Mouse (Mus musculus) midbrain, embryonic 11.5 days (tissue): Measurements from ENCODE around the gene Hagh. TPM values are rescaled to one million over a fixed set of nuclear protein-coding genes. Genes with fewer than 3 reads are reported as not detected.

Experiments
- ATAC-seq: fragments of 200-750 bp; cut with Nextera tagmentation; 2 replicates; pipeline ENCODE4 v1.8.0; 2017; ENCODE audit warnings: moderate TSS enrichment, moderate library complexity; ENCODE audit not compliant: low FRiP score
- DNase-seq: peaks from one replicate; pipeline ENCODE4 v3.0.0; 2015; ENCODE audit warnings: low spot score; ENCODE audit errors: missing footprints
- H3K27ac ChIP-seq: fragments of 300-500 bp; sonication (generic); 2 replicates; pipeline ENCODE4 v1.5.1; 2014; ENCODE audit warnings: low read depth, low read length
- H3K27me3 ChIP-seq: fragments of 300-500 bp; sonication (generic); 2 replicates; pipeline ENCODE4 v1.6.1; 2014; ENCODE audit warnings: mild to moderate bottlenecking, low read length, moderate library complexity, mixed read lengths; ENCODE audit not compliant: control insufficient read depth, insufficient read depth
- H3K36me3 ChIP-seq: fragments of 300-500 bp; sonication (generic); 2 replicates; pipeline ENCODE4 v1.6.1; 2014; ENCODE audit warnings: mild to moderate bottlenecking, low read length, moderate library complexity, mixed read lengths; ENCODE audit not compliant: control insufficient read depth, insufficient read depth
- H3K4me1 ChIP-seq: fragments of 300-500 bp; sonication (generic); 2 replicates; pipeline ENCODE4 v1.6.1; 2014; ENCODE audit warnings: low read length; ENCODE audit not compliant: control insufficient read depth, insufficient read depth
- H3K4me2 ChIP-seq: fragments of 300-500 bp; sonication (generic); 2 replicates; pipeline ENCODE4 v1.6.1; 2014; ENCODE audit warnings: mild to moderate bottlenecking, moderate library complexity
- H3K4me3 ChIP-seq: fragments of 300-500 bp; sonication (generic); 2 replicates; pipeline ENCODE4 v1.5.1; 2014; ENCODE audit warnings: low read depth, low read length
- H3K9ac ChIP-seq: fragments of 300-500 bp; sonication (generic); 2 replicates; pipeline ENCODE4 v1.6.1; 2014; ENCODE audit warnings: low read length
- H3K9me3 ChIP-seq: fragments of 300-500 bp; sonication (generic); 2 replicates; pipeline ENCODE4 v1.6.1; 2016; ENCODE audit warnings: low read length; ENCODE audit not compliant: control insufficient read depth
- WGBS: fragments of 180-500 bp; shearing (Covaris S2); extraction: QIAGEN DNeasy Blood & Tissue Kit; methylation state at CpG from one replicate; pipeline ENCODE4 v1.1.7; 2014; 5-methylcytosine and 5-hydroxymethylcytosine counted together
- polyA plus RNA-seq: library from polyadenylated mRNA; unstranded; fragments of >200 nt; fragmentation: Nextera tagmentation; extraction: Ambion mirVana; gene quantifications from 2 replicates; pipeline ENCODE4 v1.2.1, GENCODE M21; 2014

Hagh gene
- polyA plus RNA-seq, 1 experiment from 2014 or later, result 28.2 TPM

DNA sequence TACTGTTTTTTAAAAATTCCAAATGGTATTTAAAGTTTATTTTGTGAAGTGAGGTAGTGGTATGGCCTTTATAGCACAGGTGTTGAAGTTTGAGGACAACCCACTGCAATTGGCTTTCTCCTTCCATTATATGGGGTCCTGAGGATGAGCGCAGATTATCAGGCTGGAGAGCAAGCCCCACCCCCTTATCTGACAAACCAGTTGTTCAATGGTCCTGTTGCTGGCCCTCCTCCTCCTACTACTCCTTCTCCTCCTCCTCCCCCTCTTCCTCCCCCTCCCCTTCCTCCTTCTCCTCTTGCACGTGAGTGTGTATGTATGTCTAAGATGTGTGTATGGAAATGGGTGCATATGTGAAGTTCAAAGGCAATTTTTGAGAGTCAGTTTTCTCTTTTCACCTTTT lies 27.7 kb upstream of the Hagh start:
- H3K36me3 ChIP-seq, result no peaks in the 10 kb centered on the region
- no peak for ATAC-seq
- 41% methylated on average over 2 of the region's 2 CpGs for WGBS
- no peak for DNase-seq
- H3K9me3 ChIP-seq, result no peaks in the 10 kb centered on the region
- no peak overlapping the region for H3K4me3 ChIP-seq
- H3K27me3 ChIP-seq, result no peaks in the 10 kb centered on the region; the same call in 1 of the 2 replicates
- H3K27ac ChIP-seq, result no peak overlapping the region
- H3K9ac ChIP-seq, result no peak overlapping the region
- no peak overlapping the region for H3K4me2 ChIP-seq
- no peaks in the 10 kb centered on the region for H3K4me1 ChIP-seq

DNA sequence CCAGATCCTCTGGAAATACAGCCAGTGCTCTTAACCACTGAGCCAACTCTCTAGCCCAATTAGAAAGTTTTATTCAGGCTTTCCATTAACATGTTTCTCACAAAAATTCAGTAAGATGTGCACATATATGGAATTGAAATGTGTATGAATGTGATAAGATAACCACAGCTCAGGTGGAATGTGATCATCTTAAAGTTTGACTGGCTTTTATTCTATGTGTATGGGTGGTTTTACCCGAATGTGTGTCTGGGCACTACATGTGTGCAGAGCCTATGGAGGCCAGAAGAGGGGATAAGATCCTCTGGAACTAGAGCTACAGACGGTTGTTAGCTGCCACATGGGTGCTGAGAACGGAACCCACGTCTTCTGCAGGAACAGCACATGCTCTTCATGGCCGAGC lies 24.7 kb upstream of the Hagh start:
- Histone ChIP-seq H3K27me3 (no peaks in the 10 kb centered on the region), H3K9me3 (no peaks in the 10 kb centered on the region), H3K4me1 (no peaks in the 10 kb centered on the region), H3K4me3 (no peak overlapping the region), H3K9ac (no peak overlapping the region), H3K27ac (no peak overlapping the region), H3K4me2 (no peak overlapping the region), H3K36me3 (no peaks in the 10 kb centered on the region)
- WGBS, result 89% methylated on average over 5 of the region's 5 CpGs
- ATAC-seq (no peak), DNase-seq (no peak)

DNA sequence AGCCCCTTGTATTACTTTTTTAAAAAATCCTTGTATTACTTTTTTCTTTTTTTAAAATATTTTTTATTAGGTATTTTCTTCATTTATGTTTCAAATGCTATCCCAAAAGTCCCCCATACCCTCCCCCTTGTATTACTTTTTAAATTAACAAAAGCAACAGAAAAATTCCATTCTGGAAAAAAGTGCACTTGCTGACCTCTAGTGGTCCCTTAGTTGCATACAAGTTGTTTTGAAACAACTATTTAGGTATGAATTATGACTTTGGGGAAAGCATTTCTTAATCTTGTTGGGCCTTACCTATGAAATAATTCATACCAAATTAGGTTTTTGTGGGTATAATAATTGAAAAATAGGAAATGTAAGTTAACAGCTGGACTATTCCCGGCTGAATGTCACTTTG lies 22.4 kb upstream of the Hagh start:
- no peaks in the 10 kb centered on the region for H3K9me3 ChIP-seq
- no peak overlapping the region for H3K4me3 ChIP-seq
- H3K4me1 ChIP-seq, result no peaks in the 10 kb centered on the region
- ATAC-seq (no peak), DNase-seq (no peak)
- H3K27ac ChIP-seq, result no peak overlapping the region
- H3K4me2 ChIP-seq, result no peak overlapping the region
- H3K36me3 ChIP-seq, result no peaks in the 10 kb centered on the region
- no peaks in the 10 kb centered on the region for H3K27me3 ChIP-seq
- 25% methylated on average over 1 of the region's 1 CpGs for WGBS
- H3K9ac ChIP-seq, result no peak overlapping the region

DNA sequence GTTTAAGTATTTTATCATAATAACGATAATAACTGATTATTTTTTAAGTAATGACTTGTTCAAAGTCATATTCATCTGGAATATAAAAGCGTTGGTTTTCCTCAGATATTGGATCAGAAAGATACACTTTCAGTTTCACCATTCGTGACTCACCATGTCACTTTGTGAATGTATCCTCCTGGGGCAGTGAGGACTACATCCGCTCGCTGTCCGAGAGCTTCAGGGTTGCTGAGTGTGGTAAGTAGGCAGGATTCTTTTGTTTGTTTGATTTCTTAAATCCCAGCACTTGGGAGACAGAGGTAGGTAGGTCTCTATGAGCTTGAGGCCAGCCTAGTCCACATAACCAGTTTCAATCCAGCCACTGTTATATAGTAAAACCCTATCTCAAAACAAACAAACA lies 21.8 kb upstream of the Hagh start:
- WGBS, result 49% methylated on average over 6 of the region's 6 CpGs
- no peaks in the 10 kb centered on the region for H3K9me3 ChIP-seq
- ATAC-seq (no peak), DNase-seq (no peak)
- no peaks in the 10 kb centered on the region for H3K27me3 ChIP-seq
- no peaks in the 10 kb centered on the region for H3K4me1 ChIP-seq
- H3K9ac ChIP-seq, result no peak overlapping the region
- H3K4me2 ChIP-seq, result no peak overlapping the region
- no peaks in the 10 kb centered on the region for H3K36me3 ChIP-seq
- H3K4me3 ChIP-seq, result no peak overlapping the region
- H3K27ac ChIP-seq, result no peak overlapping the region

DNA sequence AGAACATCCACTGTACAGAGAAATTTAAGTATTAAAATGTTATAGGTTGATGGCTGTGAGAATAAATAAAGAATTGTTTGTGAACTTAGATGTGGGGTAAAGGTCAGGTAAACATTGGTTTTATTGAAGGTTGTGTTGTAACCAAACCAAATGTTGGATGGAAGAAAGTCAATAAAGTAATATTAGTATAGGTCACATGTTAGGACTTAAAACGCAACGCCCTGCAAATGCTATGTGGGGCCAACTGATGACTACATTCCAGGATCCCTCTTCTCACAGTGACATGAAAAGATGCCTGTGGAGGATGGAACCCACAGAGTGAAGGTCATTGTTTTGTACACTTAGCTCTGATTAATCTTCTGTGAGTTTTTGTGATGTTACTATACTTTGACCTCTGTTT lies 20.5 kb upstream of the Hagh start:
- Histone ChIP-seq H3K36me3 (no peaks in the 10 kb centered on the region), H3K4me1 (no peaks in the 10 kb centered on the region), H3K27ac (no peak overlapping the region), H3K4me2 (no peak overlapping the region), H3K27me3 (no peaks in the 10 kb centered on the region), H3K9me3 (no peaks in the 10 kb centered on the region), H3K9ac (no peak overlapping the region), H3K4me3 (no peak overlapping the region)
- no peak for DNase-seq
- 79% methylated on average over 2 of the region's 2 CpGs for WGBS
- ATAC-seq, result no peak

DNA sequence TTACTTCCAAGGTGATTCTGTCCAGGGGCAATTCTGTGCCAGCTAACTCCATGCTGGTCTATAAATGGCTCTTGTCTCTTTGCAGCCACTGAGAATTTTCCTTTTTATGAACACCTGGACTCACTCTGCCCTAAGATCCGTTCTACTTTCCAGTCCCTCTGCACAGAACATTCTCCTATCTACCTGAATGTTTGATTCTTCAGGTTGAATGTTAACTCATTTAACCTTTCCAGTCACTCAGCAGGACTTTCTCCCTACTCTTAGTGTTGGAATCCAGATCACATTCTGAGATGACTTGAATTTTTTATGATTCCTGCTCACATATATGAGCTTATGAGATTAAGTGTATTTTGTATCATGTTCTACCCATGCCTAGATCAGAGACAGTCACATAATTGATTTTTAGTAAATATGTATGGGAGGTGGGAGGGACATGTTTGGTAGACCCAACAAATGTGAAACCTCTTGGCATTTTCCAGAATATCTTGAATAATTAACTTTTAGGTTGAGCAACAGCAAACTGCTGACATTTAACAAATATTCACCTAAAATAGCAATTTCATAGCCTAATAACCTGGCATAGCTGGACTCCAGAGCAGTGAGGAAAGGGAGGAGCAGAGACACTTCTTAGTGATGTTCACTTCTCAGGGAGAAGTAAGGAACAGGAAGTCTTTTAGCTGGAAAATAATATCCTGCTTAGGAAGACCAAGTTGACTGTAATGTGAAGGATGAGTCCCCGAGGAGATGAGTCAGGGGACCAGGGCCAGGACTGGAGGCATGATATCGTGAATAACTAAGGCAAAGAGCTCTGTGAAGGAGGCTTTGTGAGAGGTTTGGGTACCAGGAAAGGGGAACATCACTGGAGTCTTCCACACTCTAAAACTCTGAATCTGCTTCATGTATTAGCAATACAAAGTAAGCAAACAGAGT lies 18.3 kb upstream of the Hagh start:
- DNase-seq (no peak), ATAC-seq (no peak)
- 62% methylated on average over 3 of the region's 3 CpGs for WGBS
- H3K4me2 ChIP-seq, result no peak overlapping the region
- H3K4me3 ChIP-seq, result no peak overlapping the region
- no peaks in the 10 kb centered on the region for H3K27me3 ChIP-seq
- no peak overlapping the region for H3K9ac ChIP-seq
- no peaks in the 10 kb centered on the region for H3K36me3 ChIP-seq
- no peaks in the 10 kb centered on the region for H3K9me3 ChIP-seq
- no peak overlapping the region for H3K27ac ChIP-seq
- no peaks in the 10 kb centered on the region for H3K4me1 ChIP-seq

DNA sequence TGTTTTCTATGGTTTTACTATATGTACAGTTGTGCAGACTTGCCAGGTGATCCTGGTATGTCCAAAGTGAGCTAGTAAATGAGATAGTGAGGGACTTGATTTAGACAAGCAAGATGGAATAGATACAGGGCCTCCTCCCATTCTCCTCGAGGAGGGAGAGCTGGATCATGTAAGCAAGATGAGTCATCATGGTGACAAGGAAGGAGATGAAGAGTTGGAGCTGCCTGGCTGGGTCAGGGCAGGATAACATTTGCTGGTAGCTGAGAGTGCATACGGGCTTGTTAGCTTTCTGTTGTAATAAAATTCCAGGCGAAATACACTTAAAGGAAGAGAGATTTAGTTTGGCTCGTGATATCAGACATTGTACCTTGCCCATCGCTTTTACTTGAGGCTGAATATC lies 398 bp downstream of the Hagh start:
- ATAC-seq (no peak), DNase-seq (no peak)
- no peaks in the 10 kb centered on the region for H3K36me3 ChIP-seq
- H3K27ac ChIP-seq, result no peak overlapping the region
- no peaks in the 10 kb centered on the region for H3K4me1 ChIP-seq
- no peaks in the 10 kb centered on the region for H3K9me3 ChIP-seq
- no peaks in the 10 kb centered on the region for H3K27me3 ChIP-seq
- 75% methylated on average over 5 of the region's 5 CpGs for WGBS
- H3K9ac ChIP-seq, result no peak overlapping the region
- no peak overlapping the region for H3K4me3 ChIP-seq
- no peak overlapping the region for H3K4me2 ChIP-seq

DNA sequence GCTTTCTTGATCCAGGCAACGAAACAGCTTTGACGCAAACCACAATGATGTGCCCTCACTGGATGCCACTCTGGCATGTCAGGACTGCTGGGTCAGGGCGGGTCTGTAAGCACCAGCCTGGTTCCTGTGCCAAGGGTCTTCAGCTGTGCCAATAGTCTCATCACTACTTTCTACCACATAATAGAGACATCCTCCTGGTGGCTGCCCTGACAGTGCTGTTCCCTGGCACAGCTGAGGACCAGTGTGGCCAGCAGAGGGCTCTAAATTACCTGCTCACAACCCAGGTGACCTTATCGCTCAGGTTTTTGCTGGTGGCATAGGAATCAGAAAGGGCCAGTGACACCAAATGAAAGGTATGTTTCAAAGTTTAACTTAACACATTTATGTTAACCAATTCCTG lies 1.2 kb downstream of the Hagh start:
- H3K4me1 ChIP-seq, result no peaks in the 10 kb centered on the region
- H3K9ac ChIP-seq, result no peak overlapping the region
- WGBS, result 51% methylated on average over 4 of the region's 4 CpGs
- no peak overlapping the region for H3K27ac ChIP-seq
- no peak overlapping the region for H3K4me3 ChIP-seq
- no peaks in the 10 kb centered on the region for H3K36me3 ChIP-seq
- H3K27me3 ChIP-seq, result no peaks in the 10 kb centered on the region
- H3K9me3 ChIP-seq, result no peaks in the 10 kb centered on the region
- no peak overlapping the region for H3K4me2 ChIP-seq
- no peak for ATAC-seq
- DNase-seq, result no peak

DNA sequence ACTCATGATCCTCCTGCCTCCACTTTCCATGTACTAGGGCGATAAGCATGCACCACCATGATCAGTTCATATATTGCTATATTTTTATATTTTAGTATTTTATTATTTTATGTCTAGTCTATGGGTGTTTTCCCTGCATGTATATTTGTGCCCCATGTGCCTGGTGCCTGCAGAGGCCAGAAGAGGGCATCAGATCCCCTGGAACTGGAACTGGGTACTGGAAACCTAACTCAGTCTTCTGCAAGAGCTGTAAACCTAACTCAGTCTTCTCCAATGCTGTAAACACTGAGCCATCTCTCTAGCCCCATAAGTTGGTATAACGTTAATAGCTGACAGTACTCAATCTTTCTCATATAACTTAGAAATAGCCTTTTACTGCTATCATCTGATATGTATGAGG lies 2.7 kb downstream of the Hagh start:
- Histone ChIP-seq H3K4me3 (no peak overlapping the region), H3K9me3 (no peaks in the 10 kb centered on the region), H3K4me2 (no peak overlapping the region), H3K27me3 (no peaks in the 10 kb centered on the region), H3K4me1 (no peaks in the 10 kb centered on the region), H3K9ac (no peak overlapping the region), H3K36me3 (no peaks in the 10 kb centered on the region), H3K27ac (no peak overlapping the region)
- 60% methylated on average over 2 of the region's 2 CpGs for WGBS
- ATAC-seq (no peak), DNase-seq (no peak)
